Mouse (Mus musculus) embryonic facial prominence, embryonic 10.5 days (tissue): ENCODE data around the gene Rilp. TPM values are rescaled to one million over a fixed set of nuclear protein-coding genes. Genes with fewer than 3 reads are reported as not detected.

Experiments
- DNase-seq: peaks from one replicate; pipeline ENCODE4 v3.0.0-alpha.2; 2017; ENCODE audit warnings: low spot score
- H3K27ac ChIP-seq: fragments of 300-500 bp; sonication (generic); replicated peaks from 2 replicates; pipeline ENCODE4 v1.5.1; 2016; ENCODE audit warnings: mild to moderate bottlenecking
- H3K27me3 ChIP-seq: fragments of 300-500 bp; sonication (generic); replicated peaks from 2 replicates; pipeline ENCODE4 v1.6.1; 2016; ENCODE audit warnings: low read depth, mild to moderate bottlenecking; ENCODE audit not compliant: poor library complexity, severe bottlenecking
- H3K36me3 ChIP-seq: fragments of 300-500 bp; sonication (generic); replicated peaks from 2 replicates; pipeline ENCODE4 v1.6.1; 2016; ENCODE audit warnings: mild to moderate bottlenecking, moderate library complexity
- H3K4me1 ChIP-seq: fragments of 300-500 bp; sonication (generic); 2 replicates; pipeline ENCODE4 v1.6.1; 2016
- H3K4me3 ChIP-seq: fragments of 300-500 bp; sonication (generic); 2 replicates; pipeline ENCODE4 v1.5.1; 2016; ENCODE audit warnings: mild to moderate bottlenecking, moderate library complexity
- H3K9me3 ChIP-seq: fragments of 300-500 bp; sonication (generic); 2 replicates; pipeline ENCODE4 v1.6.1; 2016; ENCODE audit warnings: mild to moderate bottlenecking
- WGBS: fragments of 180-500 bp; shearing (Covaris S2); methylation state at CpG from one replicate; pipeline ENCODE4 v1.1.7; 2016; 5-methylcytosine and 5-hydroxymethylcytosine counted together
- polyA plus RNA-seq: library from polyadenylated mRNA; unstranded; fragments of >200 nt; fragmentation: Nextera tagmentation; extraction: Ambion mirVana; gene quantifications from 2 replicates; pipeline ENCODE4 v1.2.1, GENCODE M21; 2016

Gene Rilp
- polyA plus RNA-seq, 1 experiment from 2014 or later: 0.17 TPM

GRCm38 (mm10) chr11:75467512-75468215 lies 42.2 kb upstream of the Rilp start:
- H3K27me3 ChIP-seq: no peaks in the 10 kb centered on the region
- H3K27ac ChIP-seq: peak overlapping the region; percentile 82
- whole genome bisulfite sequencing: 15% methylated on average over 19 of the region's 19 CpGs
- H3K9me3 ChIP-seq: no peaks in the 10 kb centered on the region
- peak; percentile 77 for DNase-seq
- peaks cover 20% of the 10 kb centered on the region for H3K36me3 ChIP-seq
- H3K4me3 ChIP-seq: peak overlapping the region; percentile 61
- peaks cover 28% of the 10 kb centered on the region for H3K4me1 ChIP-seq

- Histone ChIP-seq H3K36me3 (peaks cover 20% of the 10 kb centered on the region), H3K27me3 (no peaks in the 10 kb centered on the region), H3K9me3 (no peaks in the 10 kb centered on the region), H3K27ac (peak overlapping the region; percentile 82), H3K4me3 (peak overlapping the region; percentile 61), H3K4me1 (peaks cover 20% of the 10 kb centered on the region)
- WGBS: 68% methylated on average over 7 of the region's 7 CpGs
- DNase-seq: no peak
These were observed 41.5 kb upstream of the Rilp start for GRCm38 (mm10) chr11:75468410-75468809.

- Histone ChIP-seq H3K27me3 (no peaks in the 10 kb centered on the region), H3K36me3 (peaks cover 20% of the 10 kb centered on the region), H3K9me3 (no peaks in the 10 kb centered on the region), H3K27ac (no peak overlapping the region), H3K4me1 (peaks cover 16% of the 10 kb centered on the region), H3K4me3 (no peak overlapping the region)
- WGBS: 89% methylated on average over 4 of the region's 4 CpGs
- no peak for DNase-seq
These were observed 40.6 kb upstream of the Rilp start for GRCm38 (mm10) chr11:75469261-75469660.

- H3K36me3 ChIP-seq: peaks cover 7% of the 10 kb centered on the region
- 84% methylated on average over 3 of the region's 3 CpGs for WGBS
- DNase-seq: no peak
- peaks cover 16% of the 10 kb centered on the region for H3K4me1 ChIP-seq
- H3K27ac ChIP-seq: no peak overlapping the region
- no peak overlapping the region for H3K4me3 ChIP-seq
- H3K27me3 ChIP-seq: no peaks in the 10 kb centered on the region
- H3K9me3 ChIP-seq: no peaks in the 10 kb centered on the region
These were observed 39.2 kb upstream of the Rilp start for GRCm38 (mm10) chr11:75470675-75471074.

- H3K4me1 ChIP-seq: peaks cover 12% of the 10 kb centered on the region
- no peak overlapping the region for H3K27ac ChIP-seq
- 87% methylated on average over 11 of the region's 11 CpGs for WGBS
- H3K9me3 ChIP-seq: no peaks in the 10 kb centered on the region
- no peaks in the 10 kb centered on the region for H3K27me3 ChIP-seq
- H3K4me3 ChIP-seq: no peak overlapping the region
- DNase-seq: no peak
- H3K36me3 ChIP-seq: no peaks in the 10 kb centered on the region
These were observed 37.3 kb upstream of the Rilp start for GRCm38 (mm10) chr11:75472469-75473081.

GRCm38 (mm10) chr11:75473376-75473775 lies 36.5 kb upstream of the Rilp start:
- Histone ChIP-seq H3K9me3 (no peaks in the 10 kb centered on the region), H3K4me1 (peaks cover 4% of the 10 kb centered on the region), H3K27me3 (no peaks in the 10 kb centered on the region), H3K36me3 (no peaks in the 10 kb centered on the region), H3K4me3 (no peak overlapping the region), H3K27ac (no peak overlapping the region)
- DNase-seq: no peak
- WGBS: 67% methylated on average over 7 of the region's 7 CpGs

- H3K27me3 ChIP-seq: no peaks in the 10 kb centered on the region; the same call in 1 of the 2 replicates
- 24% methylated on average over 3 of the region's 3 CpGs for WGBS
- H3K36me3 ChIP-seq: peaks cover 35% of the 10 kb centered on the region
- no peak for DNase-seq
- H3K27ac ChIP-seq: peak overlapping the region; percentile 96
- H3K9me3 ChIP-seq: no peaks in the 10 kb centered on the region
- peaks cover 14% of the 10 kb centered on the region for H3K4me1 ChIP-seq
- peak overlapping the region; percentile 90 for H3K4me3 ChIP-seq
These were observed 23.7 kb upstream of the Rilp start for GRCm38 (mm10) chr11:75486192-75486591.

- Histone ChIP-seq H3K27me3 (no peaks in the 10 kb centered on the region; the same call in 1 of the 2 replicates), H3K9me3 (no peaks in the 10 kb centered on the region), H3K4me3 (peak within 1 kb of the TSS; percentile 90), H3K36me3 (peaks cover 41% of the 10 kb centered on the region), H3K27ac (peak within 1 kb of the TSS; percentile 96), H3K4me1 (peaks cover 14% of the 10 kb centered on the region)
- DNase-seq: peak; percentile 97
- WGBS: under 1% methylated on average over 52 of the region's 52 CpGs
These were observed 23.2 kb upstream of the Rilp start, which contains the start of gene Prpf8 for GRCm38 (mm10) chr11:75486601-75487285. TSS of gene Prpf8 (plus strand) at chr11:75486816.

- WGBS: 32% methylated on average over 6 of the region's 6 CpGs
- peak overlapping the region; percentile 96 for H3K27ac ChIP-seq
These were observed 22.4 kb upstream of the Rilp start for GRCm38 (mm10) chr11:75487496-75487895.

GRCm38 (mm10) chr11:75494296-75495049 lies 15.4 kb upstream of the Rilp start:
- peaks cover 100% of the 10 kb centered on the region for H3K36me3 ChIP-seq
- DNase-seq: no peak
- H3K27ac ChIP-seq: no peak overlapping the region
- H3K9me3 ChIP-seq: no peaks in the 10 kb centered on the region
- H3K27me3 ChIP-seq: no peaks in the 10 kb centered on the region
- no peak overlapping the region for H3K4me3 ChIP-seq
- WGBS: 95% methylated on average over 10 of the region's 10 CpGs
- H3K4me1 ChIP-seq: no peaks in the 10 kb centered on the region

More at GRCm38 (mm10) chr11:75487496-75487895, 22.4 kb upstream of the Rilp start:
- Histone ChIP-seq H3K36me3 (peaks cover 48% of the 10 kb centered on the region), H3K4me3 (peak overlapping the region; percentile 90), H3K4me1 (peaks cover 14% of the 10 kb centered on the region), H3K9me3 (no peaks in the 10 kb centered on the region), H3K27me3 (no peaks in the 10 kb centered on the region; the same call in 1 of the 2 replicates)
- DNase-seq: no peak

GRCm38 (mm10) chr11:75498126-75498525 lies 11.8 kb upstream of the Rilp start:
- DNase-seq: peak; percentile 7
- no peaks in the 10 kb centered on the region for H3K27me3 ChIP-seq
- no peaks in the 10 kb centered on the region for H3K9me3 ChIP-seq
- no peak overlapping the region for H3K27ac ChIP-seq
- H3K4me1 ChIP-seq: no peaks in the 10 kb centered on the region
- peaks cover 100% of the 10 kb centered on the region for H3K36me3 ChIP-seq
- no peak overlapping the region for H3K4me3 ChIP-seq
- WGBS: 86% methylated on average over 1 of the region's 1 CpGs

GRCm38 (mm10) chr11:75508162-75508561 lies 1.7 kb upstream of the Rilp start:
- no peak overlapping the region for H3K27ac ChIP-seq
- H3K27me3 ChIP-seq: no peaks in the 10 kb centered on the region
- peaks cover 85% of the 10 kb centered on the region for H3K36me3 ChIP-seq
- WGBS: 95% methylated on average over 4 of the region's 4 CpGs
- peaks cover 29% of the 10 kb centered on the region for H3K4me1 ChIP-seq
- H3K9me3 ChIP-seq: no peaks in the 10 kb centered on the region
- no peak overlapping the region for H3K4me3 ChIP-seq
- DNase-seq: no peak
